Mouse (Mus musculus) frontal cortex, adult 2 months (tissue): Measurements from ENCODE around the gene Mad2l1. TPM values are rescaled to one million over a fixed set of nuclear protein-coding genes. Genes with fewer than 3 reads are reported as not detected.

Experiments
- DNase-seq, 2 experiments: peaks; one replicate each; pipeline ENCODE4 v3.0.0; 2022; ENCODE audit warnings: low spot score in 1 of 2; ENCODE audit errors: extremely low spot score in 1 of 2
- polyA plus RNA-seq: library from polyadenylated mRNA; depleted of rRNA; stranded (reverse); fragments of >200 nt; gene quantifications from 2 replicates; pipeline ENCODE4 v1.2.3, GENCODE M21; 2012; rRNA removed

The Mad2l1 gene
- polyA plus RNA-seq, result 9.5 TPM in 2 replicates

GRCm38 (mm10) chr6:66535028-66535862 is at the start of gene Mad2l1:
Gene Mad2l1, plus strand, starts transcription at chr6:66535390.
- DNase-seq, result peak; percentile 97 to 98

- no peak for DNase-seq
Observed at GRCm38 (mm10) chr6:66493685-66494084, 41.5 kb upstream of the Mad2l1 start.

GRCm38 (mm10) chr6:66516368-66516767 is 18.8 kb upstream of the Mad2l1 start:
- no peak for DNase-seq

GRCm38 (mm10) chr6:66528386-66528785 is 6.8 kb upstream of the Mad2l1 start:
- no peak for DNase-seq

GRCm38 (mm10) chr6:66533241-66533640 is 1.9 kb upstream of the Mad2l1 start:
- DNase-seq, result peak in 1 of 2 experiments; percentile 83

- peak in 1 of 2 experiments; percentile 11 for DNase-seq
Observed at GRCm38 (mm10) chr6:66534366-66534941, 736 bp upstream of the Mad2l1 start.

GRCm38 (mm10) chr6:66535966-66536365 is 776 bp downstream of the Mad2l1 start:
- no peak for DNase-seq

- DNase-seq, result no peak
Observed at GRCm38 (mm10) chr6:66559996-66560395, 24.8 kb downstream of the Mad2l1 start, which contains the start of gene Vmn1r32. Gene Vmn1r32, minus strand, starts transcription at chr6:66560096.

- no peak for DNase-seq
Observed at GRCm38 (mm10) chr6:66595804-66596203, 60.6 kb downstream of the Mad2l1 start.

Other genes starting within 250 kb of the Mad2l1 start
- gene Vmn1r32, start 24.7 kb downstream of the Mad2l1 start, polyA plus RNA-seq, result not detected in 2 replicates
- gene Vmn1r33, start 82.9 kb downstream of the Mad2l1 start, polyA plus RNA-seq, result not detected in 2 replicates
- gene Vmn1r34, start 108.5 kb downstream of the Mad2l1 start, polyA plus RNA-seq, result not detected in 2 replicates
- not detected in 2 replicates for gene Vmn1r35, start 150.5 kb downstream of the Mad2l1 start, polyA plus RNA-seq
- not detected in 2 replicates for gene Vmn1r36, start 183.8 kb downstream of the Mad2l1 start, polyA plus RNA-seq
- gene Vmn1r37, start 194.0 kb downstream of the Mad2l1 start, polyA plus RNA-seq, result not detected in 2 replicates
- not detected in 2 replicates for gene Vmn1r38, start 247.2 kb downstream of the Mad2l1 start, polyA plus RNA-seq